Mouse (Mus musculus): ENCODE results near the gene Zwilch. TPM values are rescaled to one million over a fixed set of nuclear protein-coding genes. Genes with fewer than 3 reads are reported as not detected.

Zwilch gene
- total and polyA plus RNA-seq, 3 experiments = 49.3 to 74.1 (median 72.8) TPM

GRCm38 (mm10) chr9:64202866-64203265 lies 30.0 kb upstream of the Zwilch start:
- Histone ChIP-seq H3K27me3 (replicated peaks) (no peaks in the 10 kb centered on the region), H3K9me3 (replicated peaks; ENCODE audit: low read length) (no peaks in the 10 kb centered on the region), H3K79me2 (replicated peaks; ENCODE audit: control insufficient read depth, extremely low read depth, insufficient read depth, poor library complexity, severe bottlenecking) (no peaks in the 10 kb centered on the region), H3K4me1 (ENCODE audit: control insufficient read depth in 1 of 2, insufficient read depth in 2 of 2) (peaks cover 0 to 6% of the 10 kb centered on the region in 2 experiments; a peak in 2 of 4 replicates), H3K4me2 (ENCODE audit: insufficient read depth, low read depth, poor library complexity, severe bottlenecking) (no peak overlapping the region), H3K27ac (ENCODE audit: insufficient read depth, low read depth) (no peak overlapping the region), H3K9ac (ENCODE audit: insufficient read depth, low read depth) (no peak overlapping the region), H3K4me3 (replicated peaks in 1 of 3; ENCODE audit: low read depth in 2 of 3, low read length in 2 of 3, poor library complexity in 1 of 3) (no peak overlapping the region), H3K36me3 (replicated peaks in 1 of 2; ENCODE audit: control insufficient read depth in 1 of 2, insufficient read depth in 1 of 2, low read length in 1 of 2) (peaks cover 13 to 84% of the 10 kb centered on the region in 2 experiments)
- TF ChIP-seq JUN (IDR thresholded peaks at IDR 0.05; ENCODE audit: insufficient read depth, low read depth, low read length) = no peak
- no peak for TF ChIP-seq MAX (IDR thresholded peaks at IDR 0.05; ENCODE audit: low read length)
- TF ChIP-seq KAT2A (IDR thresholded peaks at IDR 0.05; ENCODE audit: insufficient replicate concordance, low read length) = no peak
- no peak for TF ChIP-seq POLR2A (IDR thresholded peaks at IDR 0.05; ENCODE audit: low read depth, low read length)
- dilution Hi-C loops (cut with MboI; ENCODE audit: extremely low pct_ligation_motif_present, extremely low pct_unique_long_range_greater_than_20kb, low sequenced_read_pairs) = no loop called here
- DNase-seq (ENCODE audit: extremely low read depth) = no peak
- in situ Hi-C loops (cut with MboI; ENCODE audit: low pct_ligation_motif_present, low pct_unique_long_range_greater_than_20kb, low sequenced_read_pairs) = no loop called here

GRCm38 (mm10) chr9:64202331-64202730 lies 29.4 kb upstream of the Zwilch start:
- no peak for DNase-seq (ENCODE audit: extremely low read depth)
- H3K4me2 ChIP-seq (ENCODE audit: insufficient read depth, low read depth, poor library complexity, severe bottlenecking) = no peak overlapping the region
- in situ Hi-C loops (cut with MboI; ENCODE audit: low pct_ligation_motif_present, low pct_unique_long_range_greater_than_20kb, low sequenced_read_pairs) = no loop called here
- H3K79me2 ChIP-seq (replicated peaks; ENCODE audit: control insufficient read depth, extremely low read depth, insufficient read depth, poor library complexity, severe bottlenecking) = no peaks in the 10 kb centered on the region
- H3K36me3 ChIP-seq (replicated peaks in 1 of 2; ENCODE audit: control insufficient read depth in 1 of 2, insufficient read depth in 1 of 2, low read length in 1 of 2) = peaks cover 13 to 83% of the 10 kb centered on the region in 2 experiments
- H3K27me3 ChIP-seq (replicated peaks) = no peaks in the 10 kb centered on the region
- H3K27ac ChIP-seq (ENCODE audit: insufficient read depth, low read depth) = no peak overlapping the region
- H3K4me3 ChIP-seq (replicated peaks in 1 of 3; ENCODE audit: low read depth in 2 of 3, low read length in 2 of 3, poor library complexity in 1 of 3) = no peak overlapping the region
- dilution Hi-C loops (cut with MboI; ENCODE audit: extremely low pct_ligation_motif_present, extremely low pct_unique_long_range_greater_than_20kb, low sequenced_read_pairs) = no loop called here
- no peak overlapping the region for H3K9ac ChIP-seq (ENCODE audit: insufficient read depth, low read depth)
- peaks cover 0 to 6% of the 10 kb centered on the region in 2 experiments; a peak in 2 of 4 replicates for H3K4me1 ChIP-seq (ENCODE audit: control insufficient read depth in 1 of 2, insufficient read depth in 2 of 2)
- TF ChIP-seq POLR2AphosphoS2 (IDR thresholded peaks at IDR 0.05; ENCODE audit: low read depth, low read length) (no peak), MYC (IDR thresholded peaks at IDR 0.05; ENCODE audit: low read depth, low read length) (no peak), NRF1 (IDR thresholded peaks at IDR 0.05; ENCODE audit: low read depth, low read length) (no peak), ZKSCAN1 (IDR thresholded peaks at IDR 0.05; ENCODE audit: borderline replicate concordance, low read depth, low read length) (no peak)
- H3K9me3 ChIP-seq (replicated peaks; ENCODE audit: low read length) = no peaks in the 10 kb centered on the region

- TF ChIP-seq SIN3A (IDR thresholded peaks at IDR 0.05; ENCODE audit: low read length) (no peak), ZMIZ1 (IDR thresholded peaks at IDR 0.05; ENCODE audit: low read depth, low read length) (no peak), ZNF384 (IDR thresholded peaks at IDR 0.05; ENCODE audit: low read depth, low read length) (no peak), MAFK (IDR thresholded peaks at IDR 0.05; ENCODE audit: insufficient replicate concordance, low read length) (no peak), ZC3H11A (IDR thresholded peaks at IDR 0.05; ENCODE audit: low read depth, low read length) (no peak), E2F4 (IDR thresholded peaks at IDR 0.05; ENCODE audit: insufficient replicate concordance, low read depth, low read length) (no peak), POLR2A (IDR thresholded peaks at IDR 0.05; ENCODE audit: low read depth, low read length) (no peak), GABPA (IDR thresholded peaks at IDR 0.05; ENCODE audit: insufficient replicate concordance, low read depth, low read length) (no peak), PAX5 (IDR thresholded peaks at IDR 0.05; ENCODE audit: low read length) (no peak), KAT2A (IDR thresholded peaks at IDR 0.05; ENCODE audit: insufficient replicate concordance, low read length) (no peak), MAZ (IDR thresholded peaks at IDR 0.05; ENCODE audit: low read depth, low read length) (no peak), CTCF (conservative IDR thresholded peaks at IDR 0.05 in 1 of 2, IDR thresholded peaks at IDR 0.05 in 1 of 2; ENCODE audit: low read depth in 2 of 2, low read length in 2 of 2) (no peak), CHD1 (IDR thresholded peaks at IDR 0.05; ENCODE audit: low read depth, low read length) (no peak), MXI1 (IDR thresholded peaks at IDR 0.05; ENCODE audit: low read depth, low read length) (no peak), JUN (IDR thresholded peaks at IDR 0.05; ENCODE audit: insufficient read depth, low read depth, low read length) (no peak), ETS1 (conservative IDR thresholded peaks at IDR 0.05; ENCODE audit: low read depth, low read length) (no peak)
- no peaks in the 10 kb centered on the region for H3K79me2 ChIP-seq (replicated peaks; ENCODE audit: control insufficient read depth, extremely low read depth, insufficient read depth, poor library complexity, severe bottlenecking)
- H3K4me3 ChIP-seq (replicated peaks in 1 of 3; ENCODE audit: low read depth in 2 of 3, low read length in 2 of 3, poor library complexity in 1 of 3) = no peak overlapping the region
- H3K4me2 ChIP-seq (ENCODE audit: insufficient read depth, low read depth, poor library complexity, severe bottlenecking) = no peak overlapping the region
- no peak overlapping the region for H3K27ac ChIP-seq (ENCODE audit: insufficient read depth, low read depth)
- H3K36me3 ChIP-seq (replicated peaks in 1 of 2; ENCODE audit: control insufficient read depth in 1 of 2, insufficient read depth in 1 of 2, low read length in 1 of 2) = peaks cover 6 to 82% of the 10 kb centered on the region in 2 experiments
- peaks cover 0 to 6% of the 10 kb centered on the region in 2 experiments; a peak in 2 of 4 replicates for H3K4me1 ChIP-seq (ENCODE audit: control insufficient read depth in 1 of 2, insufficient read depth in 2 of 2)
- no peaks in the 10 kb centered on the region for H3K9me3 ChIP-seq (replicated peaks; ENCODE audit: low read length)
- no peak for DNase-seq (ENCODE audit: extremely low read depth)
- in situ Hi-C loops (cut with MboI; ENCODE audit: low pct_ligation_motif_present, low pct_unique_long_range_greater_than_20kb, low sequenced_read_pairs) = loop anchor here (10.0 kb wide), 1 partner anchor 55 kb away; the partner anchor contains the start of gene Map2k1
- dilution Hi-C loops (cut with MboI; ENCODE audit: extremely low pct_ligation_motif_present, extremely low pct_unique_long_range_greater_than_20kb, low sequenced_read_pairs) = no loop called here
- H3K27me3 ChIP-seq (replicated peaks) = no peaks in the 10 kb centered on the region
- no peak overlapping the region for H3K9ac ChIP-seq (ENCODE audit: insufficient read depth, low read depth)
Observed at GRCm38 (mm10) chr9:64199897-64200296, 27.0 kb upstream of the Zwilch start.
